Mouse (Mus musculus) hindbrain, embryonic 13.5 days (tissue): Measurements from ENCODE around the gene Cnga1. TPM values are rescaled to one million over a fixed set of nuclear protein-coding genes. Genes with fewer than 3 reads are reported as not detected.

ENCODE experiments used
- ATAC-seq: fragments of 200-750 bp; cut with Nextera tagmentation; 2 replicates; pipeline ENCODE4 v1.8.0; 2017; ENCODE audit warnings: moderate TSS enrichment; ENCODE audit not compliant: low FRiP score
- H3K27ac ChIP-seq: fragments of 300-500 bp; sonication (generic); 2 replicates; pipeline ENCODE4 v1.5.1; 2015; ENCODE audit warnings: inconsistent platforms, mild to moderate bottlenecking, moderate library complexity
- H3K27me3 ChIP-seq: fragments of 300-500 bp; sonication (generic); 2 replicates; pipeline ENCODE4 v1.6.1; 2015; ENCODE audit warnings: mild to moderate bottlenecking, inconsistent platforms
- H3K36me3 ChIP-seq: fragments of 300-500 bp; sonication (generic); 2 replicates; pipeline ENCODE4 v1.6.1; 2015; ENCODE audit warnings: mild to moderate bottlenecking, inconsistent platforms
- H3K4me1 ChIP-seq: fragments of 300-500 bp; sonication (generic); replicated peaks from 2 replicates; pipeline ENCODE4 v1.6.1; 2015; ENCODE audit warnings: inconsistent platforms
- H3K4me2 ChIP-seq: fragments of 300-500 bp; sonication (generic); 2 replicates; pipeline ENCODE4 v1.6.1; 2015; ENCODE audit warnings: inconsistent platforms, mild to moderate bottlenecking, moderate library complexity
- H3K4me3 ChIP-seq: fragments of 300-500 bp; sonication (generic); 2 replicates; pipeline ENCODE4 v1.5.1; 2015; ENCODE audit warnings: mild to moderate bottlenecking, inconsistent platforms
- H3K9ac ChIP-seq: fragments of 300-500 bp; sonication (generic); 2 replicates; pipeline ENCODE4 v1.6.1; 2015; ENCODE audit warnings: mild to moderate bottlenecking, inconsistent platforms
- H3K9me3 ChIP-seq: fragments of 300-500 bp; sonication (generic); 2 replicates; pipeline ENCODE4 v1.6.1; 2016; ENCODE audit warnings: inconsistent platforms
- WGBS: fragments of 180-500 bp; shearing (Covaris S2); methylation state at CpG from one replicate; pipeline ENCODE4 v1.1.7; 2015; 5-methylcytosine and 5-hydroxymethylcytosine counted together
- polyA plus RNA-seq: library from polyadenylated mRNA; unstranded; fragments of >200 nt; fragmentation: Nextera tagmentation; extraction: Ambion mirVana; gene quantifications from 2 replicates; pipeline ENCODE4 v1.2.1, GENCODE M21; 2015

Gene Cnga1
- polyA plus RNA-seq, 1 experiment from 2014 or later = not detected

DNA sequence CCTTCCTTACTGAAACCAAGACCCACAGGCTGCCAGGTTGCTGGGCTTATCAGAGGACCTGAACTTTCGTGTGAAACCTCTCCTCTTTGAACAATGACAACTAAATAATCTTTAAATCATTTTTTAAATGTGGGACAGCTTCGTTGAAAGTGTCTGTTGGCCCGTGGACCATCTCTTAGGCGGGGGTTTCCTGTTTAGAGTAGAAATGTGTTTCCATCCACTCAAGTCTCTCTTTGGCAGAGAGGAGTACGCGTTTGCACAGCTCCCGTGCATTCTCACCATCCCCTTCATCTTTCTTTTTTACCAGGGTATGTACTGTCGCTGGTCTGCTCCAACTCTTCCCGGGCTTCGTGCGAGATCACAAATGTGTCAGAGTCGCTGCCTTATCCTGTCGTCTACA is 14.3 kb upstream of the Cnga1 start:
- no peaks in the 10 kb centered on the region for H3K9me3 ChIP-seq
- 92% methylated on average over 13 of the region's 13 CpGs for WGBS
- no peaks in the 10 kb centered on the region for H3K27me3 ChIP-seq
- no peaks in the 10 kb centered on the region for H3K4me1 ChIP-seq
- no peak for ATAC-seq
- H3K36me3 ChIP-seq = no peaks in the 10 kb centered on the region
- no peak overlapping the region for H3K4me3 ChIP-seq
- no peak overlapping the region for H3K4me2 ChIP-seq
- H3K9ac ChIP-seq = no peak overlapping the region
- H3K27ac ChIP-seq = no peak overlapping the region

DNA sequence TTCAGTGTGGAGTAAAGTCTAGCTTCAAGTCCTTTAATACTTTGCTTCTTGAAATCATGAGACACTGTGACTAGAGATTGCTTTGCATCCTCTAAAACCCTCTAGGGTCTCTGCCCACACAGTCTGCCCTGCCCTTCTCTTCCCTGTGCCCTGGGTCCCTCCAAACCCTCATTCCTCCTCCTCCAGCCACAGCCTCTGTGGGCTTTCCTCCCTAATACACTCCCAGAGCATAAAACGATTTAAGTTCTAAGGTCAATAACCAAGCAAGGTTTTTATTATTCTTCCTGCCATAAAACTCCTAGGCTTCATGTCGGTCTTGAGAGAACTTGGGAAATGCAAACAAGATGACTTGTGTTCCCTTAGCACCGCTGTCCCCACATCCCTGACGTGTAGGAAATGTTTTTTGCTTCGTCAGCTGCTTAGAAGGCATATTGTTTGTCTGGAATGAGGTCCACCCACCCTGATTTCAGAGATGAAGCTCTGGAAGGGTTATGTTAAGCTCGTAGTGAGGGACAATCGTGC is 12.3 kb upstream of the Cnga1 start:
- H3K4me1 ChIP-seq = no peaks in the 10 kb centered on the region
- H3K27me3 ChIP-seq = no peaks in the 10 kb centered on the region; the same call in 1 of the 2 replicates
- H3K27ac ChIP-seq = no peak overlapping the region
- WGBS = 65% methylated on average over 7 of the region's 7 CpGs
- H3K4me3 ChIP-seq = no peak overlapping the region
- H3K36me3 ChIP-seq = no peaks in the 10 kb centered on the region
- no peak for ATAC-seq
- no peak overlapping the region for H3K4me2 ChIP-seq
- no peak overlapping the region for H3K9ac ChIP-seq
- H3K9me3 ChIP-seq = no peaks in the 10 kb centered on the region

- Histone ChIP-seq H3K27ac (no peak overlapping the region), H3K4me3 (no peak overlapping the region), H3K27me3 (peaks cover 21% of the 10 kb centered on the region), H3K9me3 (no peaks in the 10 kb centered on the region), H3K36me3 (no peaks in the 10 kb centered on the region), H3K9ac (no peak overlapping the region), H3K4me1 (peaks cover 2% of the 10 kb centered on the region), H3K4me2 (no peak overlapping the region)
- ATAC-seq = no peak
- 71% methylated on average over 10 of the region's 10 CpGs for WGBS
Observed at GRCm38 (mm10) chr5:72653068-72653674, 9.1 kb upstream of the Cnga1 start.

GRCm38 (mm10) chr5:72648987-72649735 is 5.1 kb upstream of the Cnga1 start:
- no peak overlapping the region for H3K27ac ChIP-seq
- H3K9ac ChIP-seq = no peak overlapping the region
- H3K4me2 ChIP-seq = no peak overlapping the region
- H3K27me3 ChIP-seq = peaks cover 50% of the 10 kb centered on the region
- no peak for ATAC-seq
- no peaks in the 10 kb centered on the region for H3K9me3 ChIP-seq
- WGBS = 86% methylated on average over 9 of the region's 9 CpGs
- peaks cover 16% of the 10 kb centered on the region for H3K4me1 ChIP-seq
- no peak overlapping the region for H3K4me3 ChIP-seq
- H3K36me3 ChIP-seq = no peaks in the 10 kb centered on the region

DNA sequence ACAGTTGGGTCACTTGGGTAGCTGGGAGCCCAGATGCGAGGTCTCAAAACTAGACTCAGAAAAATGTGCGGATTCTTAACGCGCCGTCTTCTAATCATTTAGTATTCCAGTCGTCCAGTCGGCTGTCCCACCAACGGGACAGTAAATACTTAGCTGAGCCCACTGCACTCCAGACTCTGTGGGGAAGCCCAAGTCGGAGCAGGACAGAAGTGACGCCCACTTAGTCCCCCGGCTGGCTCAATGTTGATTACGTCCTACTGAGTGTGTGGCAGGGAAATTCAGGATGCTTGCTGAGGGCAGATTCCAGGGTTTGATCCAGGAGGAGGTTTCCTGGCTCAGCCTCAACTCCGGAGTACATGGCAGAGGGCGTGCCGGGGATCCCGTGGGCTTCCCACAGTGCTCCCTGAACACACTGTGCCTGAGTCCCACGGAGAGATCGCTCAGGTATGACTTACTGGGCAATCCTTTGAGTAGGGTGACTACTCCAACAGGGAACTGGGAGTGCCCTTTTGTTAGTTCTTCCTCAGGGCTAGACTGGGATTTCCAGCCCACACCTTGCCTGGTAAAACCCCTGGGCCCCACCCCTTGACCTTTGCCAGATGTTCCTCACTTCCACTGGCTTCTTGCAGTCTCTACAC is 4.0 kb upstream of the Cnga1 start:
- Histone ChIP-seq H3K4me1 (peaks cover 16% of the 10 kb centered on the region), H3K4me3 (peak overlapping the region; percentile 51), H3K9me3 (no peaks in the 10 kb centered on the region), H3K36me3 (no peaks in the 10 kb centered on the region), H3K27me3 (peaks cover 50% of the 10 kb centered on the region), H3K27ac (no peak overlapping the region), H3K9ac (peak overlapping the region; percentile 65; the same call in 1 of the 2 replicates), H3K4me2 (peak overlapping the region; percentile 95)
- 9% methylated on average over 18 of the region's 18 CpGs for WGBS
- peak; percentile 75 for ATAC-seq

GRCm38 (mm10) chr5:72647418-72647907 is 3.4 kb upstream of the Cnga1 start, which contains the start of gene Nipal1:
Nipal1 (plus strand) TSS chr5:72647795.
- ATAC-seq = peak; percentile 94
- Histone ChIP-seq H3K4me3 (peak within 1 kb of the TSS; percentile 51), H3K27ac (no peak within 1 kb of the TSS), H3K27me3 (peaks cover 50% of the 10 kb centered on the region), H3K9ac (peak within 1 kb of the TSS; percentile 65), H3K4me2 (peak within 1 kb of the TSS; percentile 95), H3K36me3 (no peaks in the 10 kb centered on the region), H3K9me3 (no peaks in the 10 kb centered on the region), H3K4me1 (peaks cover 16% of the 10 kb centered on the region)
- WGBS = 1% methylated on average over 25 of the region's 25 CpGs

DNA sequence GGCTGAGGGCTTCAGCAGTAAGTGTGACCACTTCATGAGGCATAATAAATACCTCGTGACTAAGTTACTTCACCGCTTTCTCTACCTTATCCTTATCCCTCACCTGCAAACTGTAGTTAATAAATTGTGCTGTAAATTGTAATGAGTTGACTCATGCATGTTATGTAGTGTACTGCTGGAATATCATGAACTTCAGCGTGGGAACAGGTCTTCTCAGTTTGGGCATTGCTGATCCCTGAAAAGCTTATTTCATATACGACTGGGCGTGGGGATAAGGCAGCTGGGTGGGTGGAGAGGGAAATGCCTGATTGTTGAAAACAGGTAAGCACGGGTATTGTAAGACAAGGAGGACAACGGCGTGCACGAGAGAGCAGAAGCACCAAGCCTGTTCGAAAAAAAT is 2.9 kb upstream of the Cnga1 start:
- no peaks in the 10 kb centered on the region for H3K9me3 ChIP-seq
- no peaks in the 10 kb centered on the region for H3K36me3 ChIP-seq
- H3K4me1 ChIP-seq = peaks cover 16% of the 10 kb centered on the region
- ATAC-seq = peak; percentile 21
- peak overlapping the region; percentile 95 for H3K4me2 ChIP-seq
- peak overlapping the region; percentile 65 for H3K9ac ChIP-seq
- peak overlapping the region; percentile 51 for H3K4me3 ChIP-seq
- no peak overlapping the region for H3K27ac ChIP-seq
- H3K27me3 ChIP-seq = peaks cover 50% of the 10 kb centered on the region
- 38% methylated on average over 10 of the region's 10 CpGs for WGBS

DNA sequence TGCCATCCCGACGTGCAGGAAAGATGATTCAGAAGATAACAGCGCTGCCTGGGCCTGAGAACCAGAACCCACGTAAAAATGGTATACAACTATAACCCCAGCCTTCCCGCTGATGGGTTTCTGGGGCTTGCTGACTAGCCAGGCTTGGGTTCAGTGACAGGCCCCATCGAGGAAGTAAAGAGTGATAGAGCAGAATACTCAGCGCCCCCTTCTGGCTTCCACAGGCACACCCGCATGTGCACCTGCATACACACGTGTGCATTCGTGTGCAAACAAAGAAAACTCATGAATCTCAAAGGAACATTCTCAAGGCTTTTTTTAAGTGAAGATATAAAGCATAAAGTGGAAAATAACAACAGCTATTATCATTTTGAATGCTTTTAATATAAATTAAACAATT is 2.1 kb upstream of the Cnga1 start:
- Histone ChIP-seq H3K4me3 (no peak overlapping the region), H3K27ac (no peak overlapping the region), H3K9me3 (no peaks in the 10 kb centered on the region), H3K4me2 (no peak overlapping the region), H3K4me1 (peaks cover 16% of the 10 kb centered on the region), H3K9ac (no peak overlapping the region), H3K27me3 (peaks cover 50% of the 10 kb centered on the region), H3K36me3 (no peaks in the 10 kb centered on the region)
- WGBS = 38% methylated on average over 10 of the region's 10 CpGs
- ATAC-seq = no peak

DNA sequence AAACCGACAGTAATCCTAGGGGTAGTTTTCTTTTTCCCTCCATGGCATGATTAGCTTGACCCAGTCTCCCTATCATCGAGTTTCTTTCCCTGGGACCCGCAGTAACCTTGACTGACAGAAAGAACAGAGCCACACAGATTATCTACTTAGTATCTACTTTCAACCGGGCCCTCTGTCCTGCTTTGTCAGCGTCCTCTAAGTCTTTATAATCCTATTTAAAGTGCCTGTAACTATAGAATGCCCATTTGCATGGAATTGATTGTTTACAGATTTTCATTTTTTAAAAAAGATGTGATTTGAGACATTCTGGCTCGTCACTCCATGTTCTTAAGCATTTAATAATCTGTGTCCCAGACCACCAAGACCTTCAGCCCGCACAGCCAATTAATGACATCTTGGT is 420 bp downstream of the Cnga1 start:
- Histone ChIP-seq H3K27ac (no peak overlapping the region), H3K36me3 (no peaks in the 10 kb centered on the region), H3K27me3 (peaks cover 34% of the 10 kb centered on the region), H3K4me2 (no peak overlapping the region), H3K4me1 (peaks cover 16% of the 10 kb centered on the region), H3K9me3 (no peaks in the 10 kb centered on the region), H3K4me3 (no peak overlapping the region), H3K9ac (no peak overlapping the region)
- WGBS = 78% methylated on average over 7 of the region's 7 CpGs
- no peak for ATAC-seq

DNA sequence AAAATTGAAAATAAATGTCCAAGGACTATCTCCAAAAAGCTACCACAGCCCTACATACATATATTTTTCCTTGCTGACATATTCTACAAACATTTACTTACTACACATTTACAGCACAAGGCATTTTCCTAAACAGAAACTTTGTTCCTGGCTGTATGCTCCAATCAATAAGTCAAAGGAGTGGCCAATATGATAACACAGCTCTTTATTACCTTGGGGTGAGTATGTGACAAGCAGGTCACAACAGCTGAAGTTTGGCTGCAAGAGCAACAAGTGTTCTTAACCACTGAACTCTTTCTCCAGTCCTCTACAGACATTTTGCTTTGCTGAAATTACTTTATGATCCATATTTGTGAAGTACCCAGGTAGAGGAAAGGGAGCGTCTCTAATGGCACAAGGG is 4.0 kb downstream of the Cnga1 start:
- 93% methylated on average over 1 of the region's 1 CpGs for WGBS

GRCm38 (mm10) chr5:72636576-72636975 is 7.5 kb downstream of the Cnga1 start:
- WGBS = 86% methylated on average over 3 of the region's 3 CpGs

More for the DNA sequence above, 4.0 kb downstream of the Cnga1 start:
- H3K36me3 ChIP-seq = no peaks in the 10 kb centered on the region
- H3K9me3 ChIP-seq = no peaks in the 10 kb centered on the region
- H3K4me1 ChIP-seq = no peaks in the 10 kb centered on the region
- no peak for ATAC-seq
- 0 out of 2 replicates have a peak, but pooled peaks cover 3% of the 10 kb centered on the region for H3K27me3 ChIP-seq
- H3K9ac ChIP-seq = no peak overlapping the region
- no peak overlapping the region for H3K27ac ChIP-seq
- no peak overlapping the region for H3K4me3 ChIP-seq
- no peak overlapping the region for H3K4me2 ChIP-seq

GRCm38 (mm10) chr5:72636122-72636521 is 8.0 kb downstream of the Cnga1 start:
- whole genome bisulfite sequencing = 77% methylated on average over 3 of the region's 3 CpGs
- no peaks in the 10 kb centered on the region for H3K4me1 ChIP-seq
- no peak overlapping the region for H3K27ac ChIP-seq
- no peaks in the 10 kb centered on the region for H3K27me3 ChIP-seq
- no peaks in the 10 kb centered on the region for H3K36me3 ChIP-seq
- H3K9ac ChIP-seq = no peak overlapping the region
- H3K9me3 ChIP-seq = no peaks in the 10 kb centered on the region
- ATAC-seq = no peak
- no peak overlapping the region for H3K4me3 ChIP-seq
- H3K4me2 ChIP-seq = no peak overlapping the region

More at GRCm38 (mm10) chr5:72636576-72636975, 7.5 kb downstream of the Cnga1 start:
- Histone ChIP-seq H3K4me1 (no peaks in the 10 kb centered on the region), H3K36me3 (no peaks in the 10 kb centered on the region), H3K4me2 (no peak overlapping the region), H3K4me3 (no peak overlapping the region), H3K9ac (no peak overlapping the region), H3K9me3 (no peaks in the 10 kb centered on the region), H3K27me3 (no peaks in the 10 kb centered on the region), H3K27ac (no peak overlapping the region)
- ATAC-seq = no peak
